Mouse (Mus musculus) G1E (cell line): ENCODE measurements around the gene Sptb.

Experiments used
- CTCF ChIP-seq: IDR thresholded peaks from 2 replicates; pipeline ENCODE4 v1.5.1; 2012; ENCODE audit warnings: low read depth, low read length, inconsistent platforms, mixed read lengths
- GATA1 ChIP-seq: IDR thresholded peaks from 2 replicates; pipeline ENCODE4 v1.6.1; 2012; ENCODE audit warnings: borderline replicate concordance, low read length, inconsistent platforms, mixed read lengths

- TF ChIP-seq CTCF = no peak
- TF ChIP-seq GATA1 = no peak
Measured at GRCm38 (mm10) chr12:76534233-76534632, 176.1 kb downstream of the Sptb start.
